Mouse (Mus musculus) intestine, embryonic 14.5 days (tissue): ENCODE results near the gene Prkra. TPM values are rescaled to one million over a fixed set of nuclear protein-coding genes. Genes with fewer than 3 reads are reported as not detected.
A peak's percentile ranks its signal among the peaks of the same experiment; 100 is the strongest.

ENCODE experiments used
- ATAC-seq: fragments of 200-750 bp; cut with Nextera tagmentation; replicated peaks from 2 replicates; pipeline ENCODE4 v1.8.0; 2017; ENCODE audit warnings: low read depth, moderate number of reproducible peaks, moderate TSS enrichment, moderate library complexity; ENCODE audit not compliant: low FRiP score, low TSS enrichment
- DNase-seq: peaks from one replicate; pipeline ENCODE4 v3.0.0-alpha.2; 2018; ENCODE audit warnings: low spot score
- H3K27ac ChIP-seq: fragments of 300-500 bp; sonication (generic); 2 replicates; pipeline ENCODE4 v1.5.1; 2014; ENCODE audit warnings: low read depth, mild to moderate bottlenecking, control low read depth
- H3K27me3 ChIP-seq: fragments of 300-500 bp; sonication (generic); replicated peaks from 2 replicates; pipeline ENCODE4 v1.6.1; 2014; ENCODE audit warnings: low read length, control low read depth; ENCODE audit not compliant: control insufficient read depth, insufficient read depth
- H3K36me3 ChIP-seq: fragments of 300-500 bp; sonication (generic); 2 replicates; pipeline ENCODE4 v1.6.1; 2014; ENCODE audit warnings: low read length, control low read depth; ENCODE audit not compliant: control insufficient read depth, insufficient read depth
- H3K4me1 ChIP-seq: fragments of 300-500 bp; sonication (generic); replicated peaks from 2 replicates; pipeline ENCODE4 v1.6.1; 2014; ENCODE audit warnings: low read length, control low read depth, mixed read lengths; ENCODE audit not compliant: control insufficient read depth, insufficient read depth
- H3K4me2 ChIP-seq: fragments of 300-500 bp; sonication (generic); 2 replicates; pipeline ENCODE4 v1.6.1; 2014; ENCODE audit warnings: low read length
- H3K4me3 ChIP-seq: fragments of 300-500 bp; sonication (generic); 2 replicates; pipeline ENCODE4 v1.5.1; 2014; ENCODE audit warnings: low read depth, low read length, control low read depth, mixed read lengths
- H3K9ac ChIP-seq: fragments of 300-500 bp; sonication (generic); 2 replicates; pipeline ENCODE4 v1.6.1; 2014; ENCODE audit warnings: mild to moderate bottlenecking, low read length
- H3K9me3 ChIP-seq: fragments of 300-500 bp; sonication (generic); 2 replicates; pipeline ENCODE4 v1.6.1; 2016; ENCODE audit warnings: low read length, control low read depth; ENCODE audit not compliant: control insufficient read depth
- WGBS: fragments of 180-500 bp; shearing (Covaris S2); extraction: QIAGEN DNeasy Blood & Tissue Kit; methylation state at CpG from one replicate; pipeline ENCODE4 v1.1.7; 2014; 5-methylcytosine and 5-hydroxymethylcytosine counted together
- polyA plus RNA-seq: library from polyadenylated mRNA; unstranded; fragments of >200 nt; fragmentation: Nextera tagmentation; extraction: Ambion mirVana; gene quantifications from 2 replicates; pipeline ENCODE4 v1.2.1, GENCODE M21; 2014

Prkra gene
- polyA plus RNA-seq = 52.5 and 60.1 TPM in 2 replicates

DNA sequence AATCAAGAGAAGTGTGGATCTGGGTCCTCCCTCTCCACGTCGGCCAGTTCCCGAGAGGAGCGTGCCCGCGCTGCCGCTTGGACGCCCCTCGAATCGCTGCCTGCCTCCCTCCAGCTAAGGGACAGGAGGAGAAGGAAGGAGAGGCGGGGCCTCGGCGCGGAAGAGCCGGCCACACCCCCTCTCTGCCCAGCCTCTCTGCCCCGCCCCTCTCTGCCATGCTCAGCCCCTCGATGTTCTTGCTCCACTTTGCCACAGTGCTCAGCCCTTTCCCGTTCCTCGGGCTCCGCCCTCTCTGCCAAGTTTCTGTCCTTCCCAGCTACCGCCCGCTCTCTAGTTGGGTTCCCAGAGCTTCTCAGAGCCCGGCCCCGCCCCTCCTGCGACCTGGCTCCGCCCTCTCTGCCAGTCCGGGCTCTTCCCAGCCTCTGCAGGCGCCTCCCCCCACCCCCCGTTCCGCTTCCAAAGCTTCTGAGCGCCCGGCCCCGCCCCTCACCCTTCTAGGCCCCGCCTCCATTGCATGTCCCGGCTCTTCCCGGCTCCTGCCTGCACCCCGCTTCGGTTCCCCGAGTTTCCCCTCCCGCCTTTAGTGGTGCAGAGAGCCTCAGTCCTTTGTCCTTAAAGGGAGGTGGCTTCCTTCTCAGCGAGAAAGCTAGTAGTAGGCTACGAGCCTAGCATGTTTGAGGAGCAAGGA lies at the start of gene Prkra, which contains the start of gene Pjvk:
TSS of gene Prkra (minus strand) at position 133 of the 688 bp plus-strand sequence.
TSS of gene Pjvk (plus strand) at position 594 of the 688 bp plus-strand sequence.
- H3K9me3 ChIP-seq = no peaks in the 10 kb centered on the region
- 0% methylated on average over 28 of the region's 42 CpGs for WGBS
- peaks cover 10% of the 10 kb centered on the region for H3K4me1 ChIP-seq
- peak within 1 kb of the TSS; percentile 53 for H3K4me3 ChIP-seq
- H3K4me2 ChIP-seq = peak within 1 kb of the TSS; percentile 80
- H3K27me3 ChIP-seq = no peaks in the 10 kb centered on the region
- 0 out of 2 replicates have a peak, but pooled peaks cover under 1% of the 10 kb centered on the region for H3K36me3 ChIP-seq
- peak within 1 kb of the TSS; percentile 74 for H3K27ac ChIP-seq
- H3K9ac ChIP-seq = peak within 1 kb of the TSS; percentile 52
- peak; percentile 100 for DNase-seq
- ATAC-seq = peak; percentile 99

DNA sequence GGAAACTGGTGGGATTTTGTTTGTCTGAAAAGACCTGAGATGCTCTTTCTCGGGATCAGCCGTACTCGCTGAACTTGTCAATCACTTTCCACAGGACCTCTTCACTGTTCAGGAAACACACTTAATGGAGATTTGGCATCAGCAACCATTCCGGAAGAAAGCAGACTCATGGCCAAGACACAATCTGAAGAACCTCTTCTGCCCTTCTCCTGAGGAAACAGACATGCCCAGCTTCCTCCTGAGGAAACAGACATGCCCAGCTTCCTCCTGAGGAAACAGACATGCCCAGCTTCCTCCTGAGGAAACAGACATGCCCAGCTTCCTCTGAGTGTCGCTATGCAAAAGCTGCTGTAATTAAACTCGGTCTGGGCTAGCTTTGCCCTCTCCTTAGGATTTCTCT lies 47.5 kb upstream of the Prkra start:
- 85% methylated on average over 6 of the region's 6 CpGs for WGBS
- peaks cover 68% of the 10 kb centered on the region for H3K36me3 ChIP-seq

DNA sequence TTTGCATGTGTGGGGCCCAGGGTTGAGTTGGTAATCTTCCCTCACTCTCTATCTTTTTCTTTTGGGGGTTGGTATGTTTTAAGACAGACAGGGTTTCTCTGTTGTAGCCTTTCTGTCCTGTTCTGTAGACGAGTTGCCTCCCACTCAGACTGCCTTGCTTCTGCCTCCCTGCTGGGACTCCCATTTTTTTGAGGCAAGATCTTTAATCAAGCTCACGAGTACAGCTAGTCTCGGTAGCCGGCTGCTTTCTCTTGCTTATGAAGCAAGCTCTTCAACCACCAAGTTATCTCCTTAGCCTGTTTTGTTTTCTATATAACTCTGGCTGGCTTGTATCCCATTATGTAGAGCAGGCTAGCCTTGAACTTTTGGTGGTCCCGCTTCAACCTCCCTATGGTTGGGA lies 46.0 kb upstream of the Prkra start:
- H3K4me2 ChIP-seq = no peak overlapping the region
- no peak overlapping the region for H3K27ac ChIP-seq
- no peak overlapping the region for H3K9ac ChIP-seq
- no peaks in the 10 kb centered on the region for H3K27me3 ChIP-seq
- DNase-seq (no peak), ATAC-seq (no peak)
- H3K4me1 ChIP-seq = no peaks in the 10 kb centered on the region
- peaks cover 69% of the 10 kb centered on the region for H3K36me3 ChIP-seq
- no peaks in the 10 kb centered on the region for H3K9me3 ChIP-seq
- 87% methylated on average over 5 of the region's 5 CpGs for WGBS
- H3K4me3 ChIP-seq = no peak overlapping the region

More for the DNA sequence above, 47.5 kb upstream of the Prkra start:
- Histone ChIP-seq H3K27ac (no peak overlapping the region), H3K4me3 (no peak overlapping the region), H3K4me1 (no peaks in the 10 kb centered on the region), H3K9ac (no peak overlapping the region), H3K9me3 (no peaks in the 10 kb centered on the region), H3K4me2 (no peak overlapping the region), H3K27me3 (no peaks in the 10 kb centered on the region)
- DNase-seq (no peak), ATAC-seq (no peak)

DNA sequence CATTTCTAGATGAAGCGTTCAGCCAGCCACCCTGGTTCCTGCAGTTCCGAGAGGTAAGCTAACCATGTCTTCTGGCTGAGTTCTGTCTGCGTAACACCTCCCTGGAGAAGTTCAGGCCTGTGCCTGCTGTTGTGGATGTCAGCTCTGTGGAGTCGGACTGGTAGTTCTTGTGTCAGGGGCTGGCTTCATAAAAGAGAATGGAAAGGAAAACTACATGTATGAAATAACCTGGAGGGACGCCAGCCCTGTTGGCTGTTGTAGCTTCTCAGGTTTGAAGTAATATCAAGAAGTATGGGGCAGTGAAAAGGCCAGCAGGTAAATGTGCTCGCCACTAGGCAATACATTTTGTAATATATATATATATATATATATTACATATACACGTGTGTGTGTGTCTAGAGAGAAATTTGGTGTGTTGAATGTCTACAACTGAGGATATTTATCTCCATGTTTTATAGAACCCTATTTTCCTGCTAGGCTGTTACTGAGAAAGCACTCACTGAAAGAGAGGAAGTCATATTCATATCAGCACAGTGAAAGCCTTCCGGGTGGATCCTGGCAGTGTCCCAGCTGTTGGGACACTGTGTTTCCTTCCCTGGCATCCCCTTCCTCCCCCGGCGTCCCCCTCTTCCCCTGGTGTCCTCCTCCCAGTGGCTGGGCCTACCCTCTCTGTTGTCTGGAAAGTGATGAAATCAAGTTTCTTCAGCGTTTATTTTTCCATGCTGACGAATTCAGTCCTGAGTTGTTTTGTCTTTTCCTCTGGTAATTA lies 42.8 kb upstream of the Prkra start:
- no peak overlapping the region for H3K4me2 ChIP-seq
- peaks cover 81% of the 10 kb centered on the region for H3K36me3 ChIP-seq
- no peaks in the 10 kb centered on the region for H3K27me3 ChIP-seq
- H3K27ac ChIP-seq = no peak overlapping the region
- DNase-seq = no peak
- WGBS = 88% methylated on average over 12 of the region's 12 CpGs
- ATAC-seq = no peak
- H3K9ac ChIP-seq = no peak overlapping the region
- H3K9me3 ChIP-seq = no peaks in the 10 kb centered on the region
- H3K4me1 ChIP-seq = no peaks in the 10 kb centered on the region
- no peak overlapping the region for H3K4me3 ChIP-seq

DNA sequence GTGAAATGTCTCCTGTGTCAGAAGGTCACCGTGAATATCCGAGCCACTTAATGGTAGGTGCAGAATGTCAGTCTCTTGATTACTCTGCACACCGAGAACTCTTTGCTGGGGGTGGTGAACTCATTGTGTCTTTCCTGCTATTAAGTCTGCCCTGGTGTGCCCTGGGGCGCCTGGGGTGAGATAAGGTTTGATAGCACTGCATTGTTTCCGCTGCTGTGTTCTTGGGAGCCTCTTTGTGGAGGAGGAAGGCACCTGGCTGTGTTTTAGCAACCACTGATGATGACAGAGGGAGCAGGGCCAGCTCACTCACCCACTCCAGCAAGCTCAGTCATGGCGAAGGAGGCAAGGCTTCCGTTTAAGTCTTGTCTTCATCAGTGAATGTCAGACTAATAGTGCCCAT lies 40.3 kb upstream of the Prkra start:
- no peaks in the 10 kb centered on the region for H3K4me1 ChIP-seq
- no peak overlapping the region for H3K9ac ChIP-seq
- no peak for DNase-seq
- ATAC-seq = no peak
- no peaks in the 10 kb centered on the region for H3K27me3 ChIP-seq
- H3K4me3 ChIP-seq = no peak overlapping the region
- WGBS = 54% methylated on average over 7 of the region's 7 CpGs
- H3K9me3 ChIP-seq = no peaks in the 10 kb centered on the region
- no peak overlapping the region for H3K4me2 ChIP-seq
- no peak overlapping the region for H3K27ac ChIP-seq
- H3K36me3 ChIP-seq = peaks cover 82% of the 10 kb centered on the region

DNA sequence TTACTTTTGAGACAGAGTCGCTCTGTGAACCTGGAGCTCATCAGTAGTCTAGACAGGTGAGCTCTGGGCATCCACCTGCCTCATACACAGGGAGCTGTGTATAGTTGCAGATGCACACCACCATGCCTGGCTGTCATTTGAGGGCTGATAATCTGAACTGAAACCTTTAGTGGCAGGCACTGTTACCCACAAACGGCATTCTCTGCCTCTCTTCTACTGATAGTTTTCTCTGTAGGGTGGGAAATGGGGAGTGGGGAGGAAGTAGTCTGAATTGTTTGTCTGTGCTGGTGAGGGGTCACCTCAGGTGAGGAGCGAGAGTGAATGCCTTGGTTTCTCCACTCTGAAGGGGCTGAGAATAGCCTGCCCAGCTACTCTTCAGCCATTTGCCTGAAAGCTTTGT lies 39.8 kb upstream of the Prkra start:
- H3K9me3 ChIP-seq = no peaks in the 10 kb centered on the region
- H3K27me3 ChIP-seq = no peaks in the 10 kb centered on the region
- ATAC-seq = no peak
- no peak overlapping the region for H3K9ac ChIP-seq
- no peaks in the 10 kb centered on the region for H3K4me1 ChIP-seq
- no peak overlapping the region for H3K4me3 ChIP-seq
- no peak overlapping the region for H3K27ac ChIP-seq
- H3K36me3 ChIP-seq = peaks cover 82% of the 10 kb centered on the region
- no peak for DNase-seq
- H3K4me2 ChIP-seq = no peak overlapping the region
- WGBS = 66% methylated on average over 3 of the region's 3 CpGs

DNA sequence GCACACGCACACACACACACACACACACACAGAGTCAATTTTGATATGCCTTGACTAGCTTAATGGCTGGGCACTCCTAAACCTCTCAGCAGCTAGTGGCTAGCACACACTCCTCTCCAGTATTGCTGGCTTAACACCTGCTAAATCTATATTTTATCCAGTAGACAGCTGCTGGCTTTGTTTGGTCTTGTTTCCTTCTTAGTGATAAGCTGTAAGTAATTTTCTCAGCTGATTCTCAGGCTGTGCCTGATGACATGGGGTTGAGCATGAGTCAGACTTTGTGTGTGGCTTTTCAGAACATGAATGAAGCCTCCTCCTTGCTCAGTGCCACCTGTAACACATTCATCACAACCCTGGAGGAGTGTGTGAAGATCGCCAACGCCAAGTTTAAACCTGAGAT lies 39.2 kb upstream of the Prkra start:
- H3K4me2 ChIP-seq = no peak overlapping the region
- no peak overlapping the region for H3K4me3 ChIP-seq
- no peak for DNase-seq
- no peaks in the 10 kb centered on the region for H3K27me3 ChIP-seq
- no peaks in the 10 kb centered on the region for H3K9me3 ChIP-seq
- WGBS = 93% methylated on average over 3 of the region's 3 CpGs
- H3K4me1 ChIP-seq = no peaks in the 10 kb centered on the region
- no peak overlapping the region for H3K9ac ChIP-seq
- H3K27ac ChIP-seq = no peak overlapping the region
- peaks cover 82% of the 10 kb centered on the region for H3K36me3 ChIP-seq
- no peak for ATAC-seq

DNA sequence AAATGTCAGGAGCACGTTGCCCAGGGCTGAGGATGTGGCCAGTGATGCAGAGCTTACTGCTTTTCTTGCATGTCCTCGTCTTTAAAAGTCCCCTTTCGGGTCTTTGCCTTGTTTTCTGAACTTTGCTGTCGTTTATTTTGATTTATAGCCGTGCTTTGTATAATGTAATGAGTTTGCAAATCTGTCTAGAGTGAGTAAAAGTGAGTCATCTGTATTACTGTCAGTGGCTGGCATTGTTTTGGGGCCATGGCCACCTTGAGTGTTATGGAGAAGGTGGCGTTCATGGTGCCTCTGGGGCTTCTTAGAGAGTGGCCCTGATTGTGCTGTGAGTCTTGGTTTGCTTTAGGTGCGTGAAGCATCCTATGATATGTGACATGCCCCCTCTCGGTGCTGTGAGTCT lies 34.5 kb upstream of the Prkra start:
- DNase-seq = no peak
- Histone ChIP-seq H3K4me2 (no peak overlapping the region), H3K27ac (no peak overlapping the region), H3K4me3 (no peak overlapping the region), H3K27me3 (no peaks in the 10 kb centered on the region), H3K4me1 (no peaks in the 10 kb centered on the region), H3K9ac (no peak overlapping the region), H3K9me3 (no peaks in the 10 kb centered on the region), H3K36me3 (peaks cover 69% of the 10 kb centered on the region)
- 85% methylated on average over 8 of the region's 8 CpGs for WGBS
- ATAC-seq = no peak
